Mouse (Mus musculus): ENCODE measurements around the gene Trmt1. TPM values are rescaled to one million over a fixed set of nuclear protein-coding genes. Genes with fewer than 3 reads are reported as not detected.
"Not testable (repeated sequence)": the region's sequence is repeated elsewhere in the genome, so short reads cannot be mapped to it uniquely, and the experiment has no call there.

Gene Trmt1
- total RNA-seq, 2 experiments from 2014 or later: 99.1 to 101 TPM

DNA sequence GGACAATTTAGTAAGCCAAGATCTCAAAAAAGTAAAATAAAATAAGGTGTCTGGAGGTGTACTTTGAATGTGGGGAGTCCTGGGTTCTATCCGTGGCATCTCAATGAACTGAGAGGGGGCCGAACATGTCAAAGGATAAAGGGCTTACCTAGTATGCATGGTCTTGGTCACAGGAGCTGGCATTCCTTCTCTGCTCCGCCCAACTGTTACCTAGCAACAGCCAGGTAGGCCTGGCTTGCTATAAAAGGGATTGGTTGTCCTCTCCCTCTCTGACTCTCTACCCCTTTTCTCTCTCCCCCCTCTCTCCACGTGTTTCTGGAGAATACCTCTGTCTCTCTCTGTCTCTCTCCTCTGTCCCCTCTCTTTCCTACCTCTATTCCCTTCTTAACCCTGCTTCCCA is 28.4 kb upstream of the Trmt1 start:
- DNase-seq (ENCODE audit: low spot score in 2 of 2): no peak

DNA sequence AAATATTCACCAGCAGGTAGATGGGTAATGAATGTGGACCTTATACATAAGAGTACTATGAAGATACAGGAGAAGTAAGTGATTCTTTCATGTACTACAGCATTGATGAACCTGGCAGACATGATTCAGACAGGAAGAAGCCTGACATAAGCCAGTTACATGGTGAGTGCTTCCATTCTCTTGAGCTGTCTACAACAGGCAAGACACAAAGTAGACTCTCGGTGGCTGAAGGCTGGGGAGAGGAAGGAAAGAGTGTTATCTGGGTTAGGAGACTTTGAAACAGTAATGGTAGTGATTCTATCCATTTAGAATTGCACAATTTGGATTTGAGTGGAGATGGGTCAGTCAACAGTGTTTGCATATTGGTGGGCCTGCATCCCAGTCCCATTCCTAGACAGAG is 27.2 kb upstream of the Trmt1 start:
- DNase-seq (ENCODE audit: low spot score in 2 of 2): no peak

DNA sequence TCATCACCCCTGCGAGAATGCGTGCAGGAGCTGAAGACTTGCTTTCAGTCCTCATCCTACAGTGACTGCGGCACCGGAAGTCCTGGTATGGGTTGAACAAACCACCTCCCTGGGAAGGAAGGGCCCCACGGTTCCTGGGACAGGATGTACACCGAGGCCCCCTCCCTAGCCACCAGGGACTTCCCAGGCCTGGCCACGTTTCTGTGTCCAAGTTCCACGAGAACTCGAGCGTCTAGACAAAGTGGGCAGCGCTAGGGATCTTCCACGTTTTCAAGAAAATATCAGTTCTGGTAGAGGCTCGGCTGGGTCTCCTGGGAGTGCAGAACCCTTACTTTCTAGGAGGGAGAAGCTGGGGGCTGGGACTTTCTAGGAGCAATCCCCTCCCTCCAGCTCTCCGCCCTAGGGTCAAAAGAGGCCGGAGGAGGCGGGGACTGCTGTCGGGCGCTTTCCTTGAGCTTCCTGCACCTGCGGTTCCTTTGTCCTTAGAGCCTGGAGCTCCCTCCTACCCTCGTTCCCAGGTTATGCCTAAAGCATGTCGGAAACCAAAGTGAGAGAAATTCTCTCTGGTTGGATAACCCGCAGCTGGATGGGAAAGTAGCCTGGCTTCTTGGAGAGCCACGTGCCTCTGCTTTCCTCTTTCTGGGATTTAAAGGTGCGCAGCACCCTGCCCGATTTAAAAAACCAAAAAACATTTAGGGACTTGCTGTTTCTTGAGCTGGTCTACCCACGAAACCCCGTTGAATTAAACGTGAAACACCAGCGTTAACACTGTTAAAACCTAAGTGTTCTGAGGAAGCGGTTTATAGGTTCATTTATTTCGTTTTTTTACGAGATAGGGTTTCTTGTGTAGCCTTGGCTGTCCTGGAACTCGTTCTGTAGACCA is 25.9 kb upstream of the Trmt1 start:
- no peak for DNase-seq (ENCODE audit: low spot score in 2 of 2)

DNA sequence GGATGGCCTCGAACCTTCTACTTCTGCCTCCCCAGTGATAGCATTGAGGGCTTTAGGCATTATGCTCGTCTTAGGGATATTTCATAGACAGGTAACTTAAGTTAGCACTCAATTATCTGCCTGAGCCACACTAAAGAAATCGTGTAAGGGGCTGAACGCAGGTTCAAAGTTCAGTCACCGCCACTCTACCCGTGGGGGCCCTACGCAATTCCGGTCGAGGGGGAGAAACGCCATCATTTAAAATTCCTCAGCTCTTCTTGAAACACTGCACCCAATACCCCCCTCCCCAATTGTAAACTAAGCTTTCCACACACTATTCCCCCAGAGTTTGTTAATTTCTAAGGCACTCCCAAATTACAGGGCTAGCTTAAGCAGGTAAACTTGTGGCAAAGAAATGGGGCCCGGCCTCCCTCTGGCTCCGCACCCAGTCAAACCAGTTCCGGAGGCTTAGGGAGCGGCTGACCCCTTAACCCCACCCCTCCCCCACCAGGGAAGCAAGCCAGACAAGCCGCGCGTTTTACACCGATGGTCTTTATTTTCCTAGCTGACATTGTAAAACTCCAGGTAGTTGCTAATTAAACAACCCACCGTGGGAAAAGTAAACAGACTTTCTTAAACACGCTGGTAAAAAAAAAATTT is 25.2 kb upstream of the Trmt1 start:
- no peak for DNase-seq (ENCODE audit: low spot score in 2 of 2)

DNA sequence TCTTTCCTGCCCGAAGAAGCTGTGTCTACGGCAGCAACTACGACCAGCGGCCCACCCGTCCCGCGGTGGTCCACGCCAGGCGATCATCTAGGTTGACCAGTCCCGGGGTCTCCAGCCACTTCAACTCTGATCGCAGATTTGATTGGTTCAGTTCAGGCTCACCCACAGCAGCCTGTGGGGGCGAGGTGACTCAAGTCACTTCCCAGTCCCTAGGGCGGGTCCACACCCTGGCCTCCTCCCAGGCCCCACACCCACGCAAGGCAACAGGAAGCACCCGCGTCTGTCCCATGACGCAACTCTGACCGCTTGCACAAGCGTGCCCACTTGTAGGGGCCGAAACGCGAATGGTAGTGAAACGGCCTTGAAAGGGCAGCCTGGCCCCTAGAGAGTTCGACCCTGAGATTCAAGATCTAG is 24.6 kb upstream of the Trmt1 start:
- peak; percentile 54 to 63 for DNase-seq (ENCODE audit: low spot score in 2 of 2)

DNA sequence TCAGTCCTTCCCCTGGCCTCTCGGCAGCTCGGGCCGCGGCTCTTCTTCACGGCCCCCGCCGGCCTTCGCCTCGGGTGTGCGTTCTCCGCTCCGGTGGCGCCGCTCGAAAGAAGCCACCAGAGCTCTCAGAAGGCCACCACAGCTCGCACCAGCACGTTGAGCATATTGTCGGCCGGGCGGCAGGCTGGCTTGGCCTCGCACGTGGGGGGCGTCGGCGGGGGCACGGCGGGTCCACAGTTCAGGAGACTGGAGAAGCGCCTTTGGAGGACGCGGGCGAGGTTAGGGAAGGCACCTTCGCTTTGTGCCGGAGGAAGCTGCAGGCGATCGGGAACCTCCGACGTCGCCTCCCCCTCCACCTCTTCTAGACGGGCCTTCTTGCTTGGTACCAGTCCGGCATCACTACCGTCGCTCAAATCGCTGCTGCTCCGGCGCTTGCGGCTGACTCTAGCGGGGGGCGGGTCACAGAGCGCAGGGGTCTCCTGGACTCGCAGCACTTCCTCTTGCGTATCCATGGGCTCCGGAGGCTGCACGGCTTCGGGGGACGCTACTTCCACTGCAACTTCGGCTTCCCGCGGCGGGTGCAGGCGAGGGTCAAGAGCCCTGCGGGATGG is 24.0 kb upstream of the Trmt1 start:
- no peak for DNase-seq (ENCODE audit: low spot score in 2 of 2)

DNA sequence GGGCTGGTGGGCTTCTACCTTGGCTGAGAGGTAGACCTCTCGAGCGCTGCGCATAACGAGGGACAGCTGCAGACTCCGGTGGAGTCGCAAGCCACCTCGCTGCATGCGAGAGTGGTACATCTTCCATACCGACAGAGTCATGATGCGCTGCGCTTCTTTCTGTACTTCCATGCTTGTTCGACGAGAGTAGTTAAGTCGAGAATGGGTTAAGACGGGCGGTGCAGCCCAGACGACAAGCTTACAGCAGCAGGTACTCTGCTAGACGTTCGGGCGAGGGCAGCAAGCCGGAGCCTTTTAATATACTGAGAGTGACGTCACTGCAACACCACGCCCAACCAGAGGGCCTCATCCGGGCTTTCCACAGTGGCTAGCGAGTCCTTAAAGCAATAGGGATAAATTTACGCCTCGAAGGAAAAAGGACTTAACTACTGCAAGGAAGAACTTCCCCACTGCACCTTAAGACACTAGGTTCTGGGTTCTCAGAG is 23.5 kb upstream of the Trmt1 start, which contains the start of gene Ier2:
Gene Ier2, minus strand, starts transcription at position 272 of the 485 bp plus-strand sequence.
- peak; percentile 91 to 92 for DNase-seq (ENCODE audit: low spot score in 2 of 2)

DNA sequence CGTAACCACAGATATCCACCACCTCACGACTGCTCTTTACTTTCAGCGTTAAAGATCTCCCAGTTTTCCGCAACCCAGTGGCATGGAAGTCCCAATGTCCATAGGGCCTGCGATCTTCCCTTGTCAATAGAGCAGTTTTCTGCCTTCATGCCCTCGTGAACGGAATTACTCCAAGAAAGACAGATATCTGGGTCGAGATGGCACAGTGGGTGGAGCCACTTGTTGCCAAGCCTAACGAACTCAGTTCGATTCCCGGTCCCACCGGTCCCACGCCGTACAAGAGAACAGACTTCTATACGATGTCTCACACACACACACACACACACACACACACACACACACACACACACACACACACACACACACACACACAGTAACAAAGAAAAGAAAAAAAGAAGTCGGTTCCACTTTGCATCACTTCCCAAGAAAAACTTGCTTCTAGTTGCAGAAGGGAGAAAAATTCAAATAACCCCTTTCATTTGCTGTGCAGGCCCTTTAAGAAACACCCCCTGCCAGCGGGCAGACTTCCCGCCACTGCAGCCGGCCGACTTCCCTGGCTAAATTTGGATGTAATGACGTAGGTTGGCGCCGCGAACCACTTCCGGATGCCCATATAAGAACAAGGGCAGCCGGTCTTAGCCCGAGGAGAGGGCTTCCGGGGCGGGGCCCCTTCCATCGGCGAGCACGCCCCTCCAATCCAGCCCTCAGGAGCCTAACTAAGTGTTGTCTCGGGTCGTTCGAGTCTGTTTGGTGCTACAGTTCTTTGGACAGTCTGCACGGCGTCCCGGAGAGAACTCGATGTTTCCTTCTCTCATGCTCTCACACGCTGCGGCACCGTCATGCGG is 22.4 kb upstream of the Trmt1 start:
- peak; percentile 96 for DNase-seq (ENCODE audit: low spot score in 2 of 2)

DNA sequence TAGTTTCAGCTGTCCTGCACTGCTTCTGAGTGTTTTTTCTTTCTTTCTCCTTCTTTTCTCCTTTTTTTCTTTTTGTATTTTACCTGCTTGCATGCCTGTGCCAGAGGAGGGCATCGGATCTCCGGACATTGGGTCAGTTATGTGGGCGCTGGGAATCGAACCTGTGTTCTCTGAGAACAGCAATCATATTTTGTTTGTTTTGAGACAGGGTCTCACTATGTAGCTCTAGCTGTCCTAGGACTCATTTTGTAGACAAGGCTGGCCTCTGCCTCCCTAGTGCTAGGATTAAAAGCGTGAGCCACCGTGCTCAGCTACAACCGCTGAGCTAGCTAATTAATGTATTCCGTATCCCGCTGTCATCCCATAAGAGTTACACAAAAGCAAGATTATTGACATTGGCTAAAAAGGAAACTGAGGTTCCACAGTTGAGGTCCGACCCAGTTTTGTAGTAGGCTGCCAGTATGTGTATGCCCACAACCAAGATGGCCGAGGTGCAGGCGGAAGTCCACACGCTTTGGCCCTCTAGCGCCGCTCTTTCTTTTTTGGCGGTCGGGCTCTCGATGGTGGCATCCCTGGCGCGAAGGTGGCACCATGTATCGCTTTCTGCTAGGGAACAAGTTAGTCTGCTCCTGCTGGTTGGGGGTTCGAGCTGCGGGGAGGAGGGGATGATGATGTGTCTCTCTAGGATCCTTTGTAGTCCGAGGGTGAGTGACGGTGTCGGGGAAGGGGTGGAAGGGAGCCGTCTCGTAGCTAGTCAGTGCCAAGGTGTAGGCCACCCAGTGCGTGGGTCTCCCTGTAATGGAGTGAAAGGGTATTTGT is 21.3 kb upstream of the Trmt1 start:
- DNase-seq (ENCODE audit: low spot score in 2 of 2): peak; percentile 72 to 84

DNA sequence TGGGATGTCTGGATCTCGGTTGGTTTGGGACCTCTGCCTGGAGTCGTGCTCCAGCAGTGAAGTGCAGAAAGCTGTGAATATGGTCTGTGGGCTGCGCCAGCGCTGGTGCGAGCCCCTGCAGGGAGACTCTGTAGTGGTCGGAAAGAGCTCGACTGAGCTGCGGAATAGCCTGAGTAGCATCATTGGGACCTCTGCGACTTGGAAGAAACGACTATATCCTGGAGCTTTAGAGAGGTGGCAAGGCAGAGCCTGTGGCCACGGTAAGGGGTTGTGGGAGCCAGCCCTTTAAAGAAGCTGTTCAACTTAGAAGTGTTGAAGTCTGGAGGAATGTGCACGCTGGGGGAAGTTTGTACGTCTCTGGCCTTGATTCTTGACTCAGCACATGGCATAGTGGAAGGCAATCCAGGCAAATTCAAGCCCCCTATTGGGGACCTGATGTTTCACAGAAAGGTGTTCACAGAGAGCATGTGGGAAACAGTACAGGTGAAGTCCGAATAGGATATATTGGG is 20.7 kb upstream of the Trmt1 start:
- no peak for DNase-seq (ENCODE audit: low spot score in 2 of 2)

DNA sequence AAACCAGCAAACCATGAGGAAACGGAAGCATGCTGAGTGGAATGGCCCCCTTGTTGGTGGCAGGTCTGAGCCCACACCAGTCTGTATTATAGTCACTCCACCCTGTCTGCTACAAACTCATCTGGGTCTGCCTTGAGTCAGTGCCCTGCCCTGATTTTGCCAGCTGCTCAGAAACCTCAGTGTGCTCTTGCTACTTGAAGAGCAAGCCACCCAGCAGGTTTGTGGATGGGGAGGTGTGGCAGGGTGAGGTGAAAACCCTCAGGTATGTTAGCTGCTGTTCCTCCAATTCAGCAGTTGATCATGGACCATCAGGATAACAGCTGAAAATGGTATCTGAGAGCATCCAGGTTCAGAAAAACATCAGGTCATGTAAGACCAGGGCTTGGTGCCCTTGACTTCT is 18.0 kb upstream of the Trmt1 start:
- DNase-seq (ENCODE audit: low spot score in 2 of 2): no peak

DNA sequence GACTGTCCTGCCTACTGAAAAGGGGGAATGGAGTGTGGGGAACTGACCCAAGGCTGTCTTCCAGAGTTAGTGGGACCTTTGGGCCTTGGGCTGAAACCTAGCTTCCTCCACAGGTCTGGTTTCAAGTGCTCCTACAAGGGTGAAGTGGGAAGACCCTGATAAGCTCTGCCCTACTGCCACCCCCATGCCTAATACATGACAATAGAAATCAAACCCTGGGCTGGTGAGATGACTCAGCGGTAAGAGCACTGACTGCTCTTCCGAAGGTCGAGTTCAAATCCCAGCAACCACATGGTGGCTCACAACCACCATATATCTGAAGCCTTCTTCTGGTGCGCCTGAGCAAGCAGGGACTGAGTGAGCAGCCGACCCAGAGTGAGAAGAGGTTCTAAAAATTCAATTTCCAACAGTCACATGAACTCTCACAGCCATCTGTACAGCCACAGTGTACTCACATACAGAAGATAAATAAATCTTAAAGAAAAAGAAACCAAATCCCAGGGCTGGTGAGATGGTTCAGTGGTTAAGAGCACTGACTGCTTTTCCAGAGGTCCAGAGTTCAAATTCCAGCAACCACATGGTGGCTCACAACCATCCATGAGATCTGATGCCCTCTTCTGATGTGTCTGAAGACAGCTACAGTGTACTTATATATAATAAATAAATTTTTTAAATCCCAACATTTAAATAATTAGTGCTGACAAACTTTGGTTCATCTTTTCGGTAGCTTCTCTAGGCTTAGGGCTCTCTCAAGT is 17.2 kb upstream of the Trmt1 start:
- no peak for DNase-seq (ENCODE audit: low spot score in 2 of 2)

DNA sequence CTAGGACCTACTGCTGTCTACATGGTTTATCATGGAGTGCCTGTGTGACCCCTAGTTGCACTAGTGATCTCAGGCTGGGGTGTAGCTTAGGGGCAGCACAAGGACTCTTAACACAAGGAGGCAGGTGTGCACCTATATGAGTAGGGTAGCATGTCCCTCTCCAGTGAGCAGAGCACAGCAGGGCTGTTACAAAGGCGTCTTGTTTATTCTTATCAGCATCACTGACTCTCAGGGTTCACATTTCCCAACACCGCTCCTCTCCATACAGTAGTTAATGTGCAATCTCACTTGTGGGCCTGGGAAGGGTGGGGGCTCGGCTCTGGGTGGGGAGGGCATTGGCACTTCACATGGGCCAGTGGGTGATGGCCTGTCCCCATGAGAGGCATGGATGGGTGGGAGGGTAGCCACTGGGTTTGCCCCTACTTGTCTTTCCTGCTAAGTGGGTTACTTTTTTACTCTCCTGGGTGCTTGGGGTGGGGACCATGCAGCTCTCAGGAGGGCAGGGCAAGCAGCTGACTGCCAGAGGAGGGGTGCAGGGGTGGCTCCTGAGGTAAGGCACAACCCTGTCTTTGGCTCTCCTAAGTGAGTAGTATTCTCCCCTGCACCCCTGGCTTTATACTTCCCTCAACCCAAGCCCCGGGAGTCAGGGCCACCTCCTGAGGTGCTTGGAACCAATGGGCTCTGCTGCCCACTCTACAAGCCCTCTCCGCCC is 15.7 kb upstream of the Trmt1 start:
- DNase-seq (ENCODE audit: low spot score in 2 of 2): not testable (repeated sequence)

DNA sequence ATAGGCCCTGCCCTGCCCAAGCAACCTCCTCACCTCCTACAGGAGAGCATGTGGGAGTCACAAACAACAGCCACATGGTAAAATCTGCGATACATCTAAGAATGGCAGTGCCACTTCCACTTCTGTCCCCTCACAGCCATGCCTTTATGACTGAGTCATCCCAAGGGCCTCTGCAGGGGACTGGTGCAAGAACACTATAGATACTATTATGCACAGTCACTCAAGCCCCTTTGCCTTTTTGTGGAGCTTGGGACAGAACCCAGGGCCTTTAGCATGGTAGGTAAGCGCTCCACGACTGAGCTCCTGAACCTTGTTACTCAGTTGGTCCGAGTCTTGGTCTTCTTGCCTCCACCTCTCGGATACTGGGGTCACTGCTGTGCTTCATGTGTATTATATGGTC is 8.8 kb upstream of the Trmt1 start:
- DNase-seq (ENCODE audit: low spot score in 2 of 2): no peak

DNA sequence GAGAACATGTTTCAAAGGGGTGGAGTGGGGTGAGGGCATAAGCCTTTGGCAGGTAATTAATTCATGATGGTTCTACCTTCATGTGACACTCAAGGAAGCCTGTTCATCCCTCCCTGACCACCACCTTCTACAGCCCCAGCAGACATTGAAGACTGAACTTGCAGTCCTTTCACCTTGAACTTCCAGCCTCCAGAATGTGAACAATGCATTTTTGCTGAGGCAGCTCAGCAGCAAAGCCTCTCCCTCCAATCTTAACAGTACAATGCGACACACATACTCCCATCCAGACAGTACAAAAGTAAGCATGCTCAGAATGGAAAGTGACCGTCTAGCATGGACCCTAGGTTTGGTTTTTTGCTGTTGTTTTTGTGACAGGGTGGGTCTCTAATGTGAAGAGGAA is 4.6 kb upstream of the Trmt1 start:
- no peak for DNase-seq (ENCODE audit: low spot score in 2 of 2)

DNA sequence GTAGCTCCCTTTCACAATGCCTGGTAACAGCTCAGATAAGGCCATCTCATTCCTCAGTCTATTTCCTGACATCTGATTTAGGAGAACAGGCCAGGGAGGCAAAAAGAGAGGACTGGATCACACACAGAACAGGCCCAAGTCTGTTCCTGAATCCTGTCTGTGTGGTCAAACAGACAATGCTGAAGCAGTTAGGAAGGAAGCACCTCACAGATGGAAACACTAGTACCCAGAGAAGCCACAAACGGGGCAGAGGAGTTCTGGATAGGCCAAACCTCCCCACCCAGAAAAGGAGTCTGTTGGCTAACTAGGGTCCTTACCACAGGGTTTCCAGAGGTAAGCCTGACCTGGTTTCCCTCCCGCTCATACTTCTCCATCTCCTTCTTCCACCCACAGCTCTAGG is 3.9 kb upstream of the Trmt1 start:
- DNase-seq (ENCODE audit: low spot score in 2 of 2): no peak

DNA sequence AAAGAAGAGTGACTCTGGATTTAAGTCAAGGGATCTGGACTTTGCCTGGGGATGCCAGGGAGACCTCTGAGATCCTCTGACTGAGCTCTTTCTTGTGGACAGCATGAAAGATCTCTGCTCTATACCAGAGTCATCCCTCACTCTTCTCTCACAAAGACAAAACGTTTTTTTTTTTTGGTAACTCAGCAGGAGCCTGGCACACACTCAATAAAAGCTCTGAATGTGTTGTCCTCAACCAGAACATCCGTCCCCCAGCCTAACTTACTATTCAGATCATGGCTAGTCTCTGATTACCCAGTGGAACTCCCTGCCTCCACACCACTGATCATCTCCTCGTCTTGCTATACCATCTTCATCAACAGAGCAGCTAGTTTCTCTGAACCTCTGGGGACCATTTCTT is 1.6 kb upstream of the Trmt1 start:
- DNase-seq (ENCODE audit: low spot score in 2 of 2): no peak

DNA sequence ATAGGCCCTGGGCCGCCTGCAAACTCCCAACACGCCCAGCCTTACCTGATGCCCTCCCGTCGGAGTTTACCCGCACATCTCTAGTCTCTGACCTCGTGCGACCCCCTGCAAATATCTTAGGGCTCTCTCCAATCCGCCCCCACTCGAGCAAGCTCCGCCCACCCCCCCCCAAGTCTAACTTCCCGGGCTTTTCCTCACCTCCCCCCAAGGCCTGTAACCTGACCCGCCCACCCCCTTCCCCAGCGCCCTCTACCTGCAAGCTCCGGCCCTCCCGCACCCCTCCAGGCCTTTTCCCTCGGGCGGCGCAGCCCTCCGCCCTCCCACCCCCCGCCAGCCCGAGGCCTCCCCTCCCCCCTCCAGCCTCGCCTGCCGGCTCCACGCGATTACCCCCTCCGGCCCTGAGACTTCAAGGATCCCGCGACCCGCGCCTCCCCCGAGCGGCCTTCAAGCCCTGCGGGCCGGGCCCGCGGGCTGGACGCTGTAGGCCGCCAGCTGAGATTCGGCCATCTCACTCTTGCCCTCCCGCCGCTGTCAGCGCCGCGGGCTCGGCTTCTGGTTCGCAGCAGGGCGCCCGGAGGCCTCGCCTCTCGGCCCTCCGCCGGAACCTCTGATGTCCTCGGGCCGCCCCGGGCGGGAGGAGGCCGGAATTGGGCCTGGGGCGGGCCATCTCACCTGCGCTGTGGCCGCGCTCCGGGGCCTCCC is 1.0 kb downstream of the Trmt1 start:
- no peak for DNase-seq (ENCODE audit: low spot score in 2 of 2)
